Mouse (Mus musculus): ENCODE data around the gene Tigit. TPM values are rescaled to one million over a fixed set of nuclear protein-coding genes. Genes with fewer than 3 reads are reported as not detected.

Gene Tigit
- total and polyA plus RNA-seq, 3 experiments, result 0.20 TPM; not detected in 2

- no peak overlapping the region for H3K9ac ChIP-seq (ENCODE audit: low read depth, low read length)
- H3K27ac ChIP-seq, result no peak overlapping the region
- H3K36me3 ChIP-seq (ENCODE audit: control insufficient read depth, insufficient read depth, low read length), result no peaks in the 10 kb centered on the region
- peaks cover 2% of the 10 kb centered on the region for H3K4me1 ChIP-seq (ENCODE audit: control insufficient read depth, insufficient read depth, low read length)
- no peaks in the 10 kb centered on the region for H3K79me2 ChIP-seq (replicated peaks; ENCODE audit: control insufficient read depth, insufficient read depth, low read length)
- TF ChIP-seq EP300 (IDR thresholded peaks at IDR 0.05; ENCODE audit: insufficient read depth, low read depth, low read length), result no peak
- TF ChIP-seq POLR2A (IDR thresholded peaks at IDR 0.05; ENCODE audit: insufficient read depth, low read depth, low read length), result no peak
- no peak for TF ChIP-seq CTCF (IDR thresholded peaks at IDR 0.05)
- 43% methylated on average over 13 of the region's 13 CpGs for WGBS
- intact Hi-C loops (cut with DNase I), result no loop called here
- no peak for DNase-seq
- H3K27me3 ChIP-seq (ENCODE audit: control insufficient read depth, insufficient read depth, low read length), result no peaks in the 10 kb centered on the region
- H3K4me3 ChIP-seq, result peak overlapping the region; percentile 27
These were observed 44.6 kb upstream of the Tigit start for GRCm38 (mm10) chr16:43708335-43709061.

GRCm38 (mm10) chr16:43701765-43702504, 38.0 kb upstream of the Tigit start:
- Histone ChIP-seq H3K36me3 (ENCODE audit: control insufficient read depth, insufficient read depth, low read length) (no peaks in the 10 kb centered on the region), H3K4me3 (no peak overlapping the region), H3K27me3 (ENCODE audit: control insufficient read depth, insufficient read depth, low read length) (no peaks in the 10 kb centered on the region), H3K9ac (ENCODE audit: low read depth, low read length) (no peak overlapping the region), H3K27ac (peak overlapping the region; percentile 36), H3K4me1 (ENCODE audit: control insufficient read depth, insufficient read depth, low read length) (no peaks in the 10 kb centered on the region), H3K79me2 (replicated peaks; ENCODE audit: control insufficient read depth, insufficient read depth, low read length) (no peaks in the 10 kb centered on the region)
- 42% methylated on average over 14 of the region's 14 CpGs for whole genome bisulfite sequencing
- intact Hi-C loops (cut with DNase I), result no loop called here
- peak; percentile 47 to 73 for DNase-seq
- TF ChIP-seq CTCF (IDR thresholded peaks at IDR 0.05) (no peak), EP300 (IDR thresholded peaks at IDR 0.05; ENCODE audit: insufficient read depth, low read depth, low read length) (peak; percentile 51; the same call in 1 of the 2 replicates), POLR2A (IDR thresholded peaks at IDR 0.05; ENCODE audit: insufficient read depth, low read depth, low read length) (no peak)

GRCm38 (mm10) chr16:43700575-43700974, 36.6 kb upstream of the Tigit start:
- no peaks in the 10 kb centered on the region for H3K36me3 ChIP-seq (ENCODE audit: control insufficient read depth, insufficient read depth, low read length)
- TF ChIP-seq POLR2A (IDR thresholded peaks at IDR 0.05; ENCODE audit: insufficient read depth, low read depth, low read length), result no peak
- 81% methylated on average over 8 of the region's 8 CpGs for WGBS
- H3K79me2 ChIP-seq (replicated peaks; ENCODE audit: control insufficient read depth, insufficient read depth, low read length), result no peaks in the 10 kb centered on the region
- H3K4me3 ChIP-seq, result no peak overlapping the region
- H3K27ac ChIP-seq, result no peak overlapping the region
- DNase-seq, result no peak
- H3K27me3 ChIP-seq (ENCODE audit: control insufficient read depth, insufficient read depth, low read length), result no peaks in the 10 kb centered on the region
- no peak overlapping the region for H3K9ac ChIP-seq (ENCODE audit: low read depth, low read length)
- no peaks in the 10 kb centered on the region for H3K4me1 ChIP-seq (ENCODE audit: control insufficient read depth, insufficient read depth, low read length)
- intact Hi-C loops (cut with DNase I), result no loop called here

- DNase-seq, result peak in 1 of 2 experiments; percentile 21
- no peaks in the 10 kb centered on the region for H3K79me2 ChIP-seq (replicated peaks; ENCODE audit: control insufficient read depth, insufficient read depth, low read length)
- no peaks in the 10 kb centered on the region for H3K36me3 ChIP-seq (ENCODE audit: control insufficient read depth, insufficient read depth, low read length)
- no peak for TF ChIP-seq EP300 (IDR thresholded peaks at IDR 0.05; ENCODE audit: insufficient read depth, low read depth, low read length)
- no peak for TF ChIP-seq POLR2A (IDR thresholded peaks at IDR 0.05; ENCODE audit: insufficient read depth, low read depth, low read length)
- TF ChIP-seq CTCF (IDR thresholded peaks at IDR 0.05), result no peak
- 84% methylated on average over 14 of the region's 14 CpGs for WGBS
- no peaks in the 10 kb centered on the region for H3K27me3 ChIP-seq (ENCODE audit: control insufficient read depth, insufficient read depth, low read length)
- no peaks in the 10 kb centered on the region for H3K4me1 ChIP-seq (ENCODE audit: control insufficient read depth, insufficient read depth, low read length)
- no peak overlapping the region for H3K27ac ChIP-seq
- intact Hi-C loops (cut with DNase I), result no loop called here
- H3K4me3 ChIP-seq, result no peak overlapping the region
- no peak overlapping the region for H3K9ac ChIP-seq (ENCODE audit: low read depth, low read length)
These were observed 35.0 kb upstream of the Tigit start for GRCm38 (mm10) chr16:43698735-43699649.

GRCm38 (mm10) chr16:43697772-43698171, 33.8 kb upstream of the Tigit start:
- DNase-seq, result no peak
- Histone ChIP-seq H3K27ac (no peak overlapping the region), H3K4me1 (ENCODE audit: control insufficient read depth, insufficient read depth, low read length) (no peaks in the 10 kb centered on the region), H3K4me3 (no peak overlapping the region), H3K9ac (ENCODE audit: low read depth, low read length) (no peak overlapping the region), H3K27me3 (ENCODE audit: control insufficient read depth, insufficient read depth, low read length) (no peaks in the 10 kb centered on the region), H3K36me3 (ENCODE audit: control insufficient read depth, insufficient read depth, low read length) (no peaks in the 10 kb centered on the region), H3K79me2 (replicated peaks; ENCODE audit: control insufficient read depth, insufficient read depth, low read length) (no peaks in the 10 kb centered on the region)
- no peak for TF ChIP-seq CTCF (IDR thresholded peaks at IDR 0.05)
- TF ChIP-seq EP300 (IDR thresholded peaks at IDR 0.05; ENCODE audit: insufficient read depth, low read depth, low read length), result no peak
- TF ChIP-seq POLR2A (IDR thresholded peaks at IDR 0.05; ENCODE audit: insufficient read depth, low read depth, low read length), result no peak
- WGBS, result 92% methylated on average over 7 of the region's 7 CpGs
- intact Hi-C loops (cut with DNase I), result no loop called here
